Mouse (Mus musculus): Measurements from ENCODE around the gene Bnip3.

The Bnip3 gene

GRCm38 (mm10) chr7:138843421-138843820, 65.9 kb downstream of the Bnip3 start:
- DNase-seq (ENCODE audit: low read depth, low spot score) = no peak
- H3K36me3 ChIP-seq (ENCODE audit: control insufficient read depth, insufficient read depth, low read length, poor library complexity, severe bottlenecking) = peaks cover 1% of the 10 kb centered on the region

DNA sequence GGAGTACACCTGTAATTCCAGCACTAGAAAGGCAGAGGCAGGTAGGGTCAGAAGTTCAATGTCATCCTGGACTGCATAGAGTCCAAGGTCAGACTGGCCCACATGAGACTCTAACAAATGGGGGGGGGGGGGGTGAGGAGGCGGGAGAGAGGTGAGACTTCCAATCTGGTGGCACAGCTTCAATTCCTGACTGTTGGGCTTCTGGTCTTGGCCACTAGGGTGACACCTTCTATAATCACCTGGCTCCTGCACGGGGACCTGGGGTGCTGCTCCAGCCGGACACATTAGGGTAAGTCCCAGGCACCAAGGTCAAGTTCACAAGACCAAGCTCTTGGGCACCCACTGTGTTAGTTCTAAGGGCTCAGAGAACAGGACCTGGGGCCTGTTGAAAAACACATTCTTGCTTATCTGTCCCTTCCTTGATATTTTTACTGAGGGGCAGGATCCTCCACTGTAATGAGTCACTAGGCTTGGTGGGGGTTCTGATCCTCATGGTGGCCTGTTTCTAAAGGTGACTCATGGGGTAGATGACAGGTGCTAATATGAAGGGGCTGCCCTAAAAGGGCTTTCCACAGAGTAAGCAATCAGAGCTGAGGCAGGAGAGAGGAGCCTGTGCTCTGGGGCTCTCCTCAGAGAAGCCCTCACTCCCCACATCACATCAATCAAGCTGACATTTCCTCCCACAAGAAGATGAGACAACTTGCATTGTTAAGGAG, 67.7 kb downstream of the Bnip3 start:
- no peak for DNase-seq (ENCODE audit: low read depth, low spot score)
- Histone ChIP-seq H3K27me3 (ENCODE audit: control insufficient read depth, insufficient read depth, low read length, poor library complexity, severe bottlenecking) (no peaks in the 10 kb centered on the region), H3K36me3 (ENCODE audit: control insufficient read depth, insufficient read depth, low read length, poor library complexity, severe bottlenecking) (no peaks in the 10 kb centered on the region; the same call in 1 of the 2 replicates)

More at GRCm38 (mm10) chr7:138843421-138843820, 65.9 kb downstream of the Bnip3 start:
- no peaks in the 10 kb centered on the region for H3K27me3 ChIP-seq (ENCODE audit: control insufficient read depth, insufficient read depth, low read length, poor library complexity, severe bottlenecking)
